Mouse (Mus musculus): Measurements from ENCODE around the gene Hif1an. TPM values are rescaled to one million over a fixed set of nuclear protein-coding genes. Genes with fewer than 3 reads are reported as not detected.

Hif1an gene
- polyA plus RNA-seq, 1 experiment = 31.9 TPM

- Histone ChIP-seq H3ac (ENCODE audit: control insufficient read depth, insufficient read length) (no peak overlapping the region), H3K27me3 (ENCODE audit: control insufficient read depth, insufficient read depth, insufficient read length) (peaks cover 75% of the 10 kb centered on the region), H3K79me2 (ENCODE audit: control insufficient read depth, insufficient read depth) (no peaks in the 10 kb centered on the region), H3K4me2 (ENCODE audit: low read depth) (no peak overlapping the region), H3K4me3 (no peak overlapping the region), H3K36me3 (ENCODE audit: control insufficient read depth, insufficient read depth) (no peaks in the 10 kb centered on the region)
- no peak for TF ChIP-seq CEBPB (IDR thresholded peaks at IDR 0.05; ENCODE audit: insufficient read depth, poor library complexity, severe bottlenecking)
- TF ChIP-seq USF1 (IDR thresholded peaks at IDR 0.05; ENCODE audit: low read depth) = no peak
- no peak for TF ChIP-seq E2F4 (IDR thresholded peaks at IDR 0.05; ENCODE audit: insufficient read depth)
- TF ChIP-seq MAX (IDR thresholded peaks at IDR 0.05; ENCODE audit: low read depth) = no peak
- TF ChIP-seq MYOD1 (IDR thresholded peaks at IDR 0.05; ENCODE audit: control insufficient read depth in 1 of 3, insufficient read length in 2 of 3, low read depth in 2 of 3) = no peak
- TF ChIP-seq SRF (IDR thresholded peaks at IDR 0.05; ENCODE audit: control insufficient read depth, insufficient read length, low read depth) = no peak
- TF ChIP-seq TCF3 (IDR thresholded peaks at IDR 0.05; ENCODE audit: insufficient read length, low read depth) = no peak
- TF ChIP-seq REST (IDR thresholded peaks at IDR 0.05; ENCODE audit: insufficient read depth, insufficient read length) = no peak
- TF ChIP-seq TCF12 (IDR thresholded peaks at IDR 0.05; ENCODE audit: insufficient read depth, poor library complexity, severe bottlenecking) = no peak
- no peak for TF ChIP-seq POLR2A (IDR thresholded peaks at IDR 0.05; ENCODE audit: insufficient read length, low read depth)
- TF ChIP-seq MYOG (IDR thresholded peaks at IDR 0.05; ENCODE audit: control insufficient read depth in 1 of 3, insufficient read depth in 1 of 3, insufficient read length in 2 of 3, low read depth in 2 of 3) = no peak
Observed at GRCm38 (mm10) chr19:44618166-44618565, 55.5 kb downstream of the Hif1an start.

Other genes with a start within 250 kb of the Hif1an start
- 0.16 TPM for gene Scd4, start 229.8 kb upstream of the Hif1an start, polyA plus RNA-seq (2012; fragmentation: generic; extraction: Trizol)
- 347 TPM for gene Scd1, start 155.0 kb upstream of the Hif1an start, polyA plus RNA-seq (2012; fragmentation: generic; extraction: Trizol)
- gene Wnt8b, start 69.4 kb upstream of the Hif1an start, polyA plus RNA-seq (2012; fragmentation: generic; extraction: Trizol) = not detected
- 0.02 TPM for gene Sec31b, start 17.0 kb upstream of the Hif1an start, polyA plus RNA-seq (2012; fragmentation: generic; extraction: Trizol)
- gene Gm20538, start 10.0 kb upstream of the Hif1an start, polyA plus RNA-seq (2012; fragmentation: generic; extraction: Trizol) = not detected
- 648 TPM for gene Ndufb8, start 7.4 kb upstream of the Hif1an start, polyA plus RNA-seq (2012; fragmentation: generic; extraction: Trizol)
- gene Pax2, start 193.2 kb downstream of the Hif1an start, polyA plus RNA-seq (2012; fragmentation: generic; extraction: Trizol) = not detected

Measured in myocyte (in vitro differentiated cells).